Mouse (Mus musculus) limb, embryonic 15.5 days (tissue): Measurements from ENCODE around the gene Ccdc17. TPM values are rescaled to one million over a fixed set of nuclear protein-coding genes. Genes with fewer than 3 reads are reported as not detected.
A peak's percentile ranks its signal among the peaks of the same experiment; 100 is the strongest.

Experiments
- ATAC-seq: fragments of 200-750 bp; cut with Nextera tagmentation; 2 replicates; pipeline ENCODE4 v1.8.0; 2017; ENCODE audit warnings: low read depth, moderate TSS enrichment; ENCODE audit not compliant: insufficient number of reproducible peaks, low FRiP score, low TSS enrichment
- H3K27ac ChIP-seq: fragments of 300-500 bp; sonication (generic); 2 replicates; pipeline ENCODE4 v1.5.1; 2015; ENCODE audit warnings: moderate library complexity, mild to moderate bottlenecking, inconsistent platforms
- H3K27me3 ChIP-seq: fragments of 300-500 bp; sonication (generic); 2 replicates; pipeline ENCODE4 v1.6.1; 2015; ENCODE audit warnings: inconsistent platforms
- H3K36me3 ChIP-seq: fragments of 300-500 bp; sonication (generic); 2 replicates; pipeline ENCODE4 v1.6.1; 2015; ENCODE audit warnings: inconsistent platforms
- H3K4me1 ChIP-seq: fragments of 300-500 bp; sonication (generic); 2 replicates; pipeline ENCODE4 v1.6.1; 2015; ENCODE audit warnings: inconsistent platforms
- H3K4me2 ChIP-seq: fragments of 300-500 bp; sonication (generic); 2 replicates; pipeline ENCODE4 v1.6.1; 2015; ENCODE audit warnings: mild to moderate bottlenecking, inconsistent platforms
- H3K4me3 ChIP-seq: fragments of 300-500 bp; sonication (generic); 2 replicates; pipeline ENCODE4 v1.5.1; 2015; ENCODE audit warnings: mild to moderate bottlenecking, inconsistent platforms
- H3K9ac ChIP-seq: fragments of 300-500 bp; sonication (generic); 2 replicates; pipeline ENCODE4 v1.6.1; 2015; ENCODE audit warnings: inconsistent platforms
- H3K9me3 ChIP-seq: fragments of 300-500 bp; sonication (generic); 2 replicates; pipeline ENCODE4 v1.6.1; 2016; ENCODE audit warnings: inconsistent platforms
- WGBS: fragments of 180-500 bp; shearing (Covaris S2); methylation state at CpG from one replicate; pipeline ENCODE4 v1.1.7; 2015; 5-methylcytosine and 5-hydroxymethylcytosine counted together
- polyA plus RNA-seq: library from polyadenylated mRNA; unstranded; fragments of >200 nt; fragmentation: Nextera tagmentation; extraction: Ambion mirVana; gene quantifications from 2 replicates; pipeline ENCODE4 v1.2.1, GENCODE M21; 2015

Ccdc17 gene
- polyA plus RNA-seq, 1 experiment from 2014 or later = 3.6 TPM

DNA sequence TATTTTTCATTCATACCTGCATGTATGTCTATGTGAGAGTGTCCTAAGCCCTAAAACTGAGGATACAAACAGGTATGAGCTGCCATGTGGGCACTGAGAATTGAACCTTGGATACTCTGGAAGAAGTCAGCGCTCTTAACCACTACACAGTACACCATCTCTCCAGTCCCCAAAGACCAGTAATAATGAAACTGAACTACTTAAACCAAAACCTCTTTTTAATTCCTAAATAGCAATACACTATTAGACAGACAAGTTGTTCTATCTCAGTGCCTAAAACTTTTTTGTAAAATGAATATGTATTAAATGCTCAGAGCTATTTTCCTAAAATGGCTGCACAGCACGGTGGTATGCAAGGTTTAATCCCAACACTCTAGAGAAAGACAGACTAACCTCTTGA lies 18.8 kb downstream of the Ccdc17 start:
- no peaks in the 10 kb centered on the region for H3K4me1 ChIP-seq
- 98% methylated on average over 2 of the region's 2 CpGs for WGBS
- peaks cover 57% of the 10 kb centered on the region for H3K36me3 ChIP-seq
- H3K9ac ChIP-seq = no peak overlapping the region
- H3K4me2 ChIP-seq = no peak overlapping the region
- no peak overlapping the region for H3K4me3 ChIP-seq
- no peaks in the 10 kb centered on the region for H3K27me3 ChIP-seq
- no peak overlapping the region for H3K27ac ChIP-seq
- ATAC-seq = no peak
- H3K9me3 ChIP-seq = no peaks in the 10 kb centered on the region

DNA sequence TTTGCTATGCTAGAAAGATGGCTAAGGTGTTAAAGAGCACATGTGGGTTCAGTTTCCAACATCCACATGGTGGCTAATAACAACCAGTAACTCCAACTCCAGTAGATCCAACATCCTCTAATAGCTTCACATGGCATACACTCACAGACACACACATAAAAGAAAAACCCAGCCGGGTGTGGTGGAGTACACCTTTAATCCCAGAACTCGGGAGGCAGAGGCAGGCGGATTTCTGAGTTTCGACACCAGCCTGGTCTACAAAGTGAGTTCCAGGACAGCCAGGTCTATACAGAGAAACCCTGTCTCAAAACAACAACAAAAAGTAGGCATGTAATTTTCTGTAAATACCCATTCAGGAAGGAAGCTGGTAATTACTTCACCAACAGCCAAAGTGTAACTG lies 28.4 kb downstream of the Ccdc17 start:
- 89% methylated on average over 4 of the region's 4 CpGs for WGBS
- Histone ChIP-seq H3K4me1 (peaks cover 15% of the 10 kb centered on the region), H3K27me3 (no peaks in the 10 kb centered on the region), H3K36me3 (peaks cover 17% of the 10 kb centered on the region), H3K4me3 (no peak overlapping the region), H3K4me2 (no peak overlapping the region), H3K9ac (no peak overlapping the region), H3K9me3 (no peaks in the 10 kb centered on the region), H3K27ac (no peak overlapping the region)
- ATAC-seq = no peak

DNA sequence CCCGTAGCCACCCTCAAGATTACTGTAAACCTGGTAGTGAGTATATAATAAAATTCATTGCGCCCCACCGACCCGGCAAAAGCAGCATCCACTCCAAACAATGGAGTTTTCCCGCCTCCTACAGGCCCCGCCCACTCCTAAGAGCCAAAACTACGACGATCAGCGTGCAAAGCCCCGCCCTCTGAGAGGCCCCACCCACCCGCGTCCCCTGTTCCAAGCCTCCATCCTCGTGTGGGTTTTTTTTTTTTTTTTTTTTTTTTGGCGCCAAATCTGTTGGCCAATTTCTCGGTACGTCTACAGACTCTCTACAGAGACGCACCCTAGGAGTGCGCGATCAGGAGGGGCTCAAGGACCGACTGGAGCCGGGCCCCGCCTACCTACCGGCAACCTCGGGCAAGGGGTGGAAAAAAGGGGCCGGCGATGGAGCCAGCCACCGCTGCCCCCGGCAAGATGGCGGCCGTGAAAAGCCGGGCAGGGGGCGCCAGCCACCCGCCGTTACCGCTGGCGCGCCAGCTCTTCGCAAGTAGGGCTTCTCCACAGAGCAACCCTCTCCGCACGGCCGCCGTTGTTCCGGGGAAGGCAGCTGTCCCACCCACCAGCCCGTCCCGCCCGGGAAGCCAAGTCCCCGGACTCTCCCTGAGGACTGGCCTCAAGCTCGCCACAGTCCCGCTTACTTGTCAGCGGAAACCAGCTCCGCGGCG lies 30.4 kb downstream of the Ccdc17 start:
- Histone ChIP-seq H3K4me1 (peaks cover 15% of the 10 kb centered on the region), H3K4me2 (peak overlapping the region; percentile 67), H3K4me3 (peak overlapping the region; percentile 99), H3K27me3 (no peaks in the 10 kb centered on the region), H3K36me3 (peaks cover 6% of the 10 kb centered on the region; the same call in 1 of the 2 replicates), H3K27ac (peak overlapping the region; percentile 95), H3K9me3 (no peaks in the 10 kb centered on the region), H3K9ac (peak overlapping the region; percentile 90)
- under 1% methylated on average over 50 of the region's 53 CpGs for WGBS
- peak; percentile 80 for ATAC-seq

DNA sequence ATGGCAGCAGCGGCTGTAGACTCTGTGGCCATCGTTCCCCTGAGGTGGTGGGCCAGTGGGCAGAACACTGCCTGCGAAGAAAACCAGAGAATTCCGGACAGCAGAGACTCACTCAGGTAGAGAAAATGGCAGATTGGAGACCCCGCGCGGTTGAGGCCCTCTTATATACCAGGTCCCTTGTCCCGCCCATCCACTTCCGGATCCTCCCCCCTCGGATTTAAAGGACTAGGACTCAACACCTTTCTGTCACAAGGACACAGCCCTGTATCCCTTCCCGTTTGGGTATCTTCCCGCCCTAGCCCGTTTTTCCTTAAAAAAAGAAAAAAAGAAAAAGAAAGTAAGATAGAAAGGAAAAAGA lies 30.9 kb downstream of the Ccdc17 start:
- ATAC-seq = peak; percentile 84
- Histone ChIP-seq H3K27ac (peak overlapping the region; percentile 95), H3K36me3 (peaks cover 9% of the 10 kb centered on the region), H3K9ac (peak overlapping the region; percentile 90), H3K4me3 (peak overlapping the region; percentile 99), H3K4me2 (peak overlapping the region; percentile 67), H3K4me1 (peaks cover 15% of the 10 kb centered on the region), H3K9me3 (no peaks in the 10 kb centered on the region), H3K27me3 (no peaks in the 10 kb centered on the region)
- WGBS = under 1% methylated on average over 13 of the region's 13 CpGs

DNA sequence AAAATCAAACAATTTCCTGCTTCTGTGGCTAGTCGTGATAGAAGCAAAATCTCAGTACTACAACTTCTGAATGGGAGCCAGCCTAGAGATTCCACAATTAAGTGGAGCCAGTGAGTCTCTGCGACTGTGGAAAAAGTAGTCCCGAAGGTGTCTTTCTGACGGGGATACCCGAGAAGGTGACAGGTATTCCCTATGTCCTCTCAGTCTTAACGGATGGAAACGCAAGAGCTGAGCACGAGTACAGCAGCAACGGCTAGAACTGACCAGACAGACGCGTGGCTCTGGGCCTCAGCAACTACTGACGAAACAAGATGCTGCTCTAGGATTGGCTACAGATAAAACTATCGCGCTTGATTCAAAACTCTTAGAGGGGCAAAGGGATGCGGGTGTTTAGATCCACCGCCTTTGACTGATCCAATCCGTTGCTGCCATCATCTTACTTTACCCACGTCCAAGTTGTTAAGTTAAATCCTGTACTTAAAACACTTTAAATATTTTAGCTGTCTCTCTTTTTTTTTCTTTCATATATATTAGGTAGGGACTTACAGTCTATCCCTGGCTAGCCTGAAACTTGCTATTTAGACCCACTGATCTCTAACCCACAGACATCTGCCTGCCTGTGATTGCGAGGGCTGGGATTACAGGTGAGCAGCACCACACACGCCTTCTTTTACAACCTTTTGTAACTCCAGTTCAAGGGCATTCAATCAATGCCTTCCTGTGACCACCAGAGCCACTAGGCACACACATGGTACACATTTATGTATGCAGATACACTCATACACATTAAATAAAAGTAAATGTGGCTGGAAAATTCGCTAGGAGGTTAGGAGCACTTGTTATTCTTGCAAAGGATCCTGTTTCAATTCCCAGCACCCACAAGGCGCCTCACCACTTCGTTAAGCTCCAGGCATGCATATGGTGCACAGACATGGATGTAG lies 31.5 kb downstream of the Ccdc17 start, which contains the start of gene Nasp:
Gene Nasp (minus strand): TSS at position 220 of the 941 bp plus-strand sequence.
- peak; percentile 83 for ATAC-seq
- peaks cover 15% of the 10 kb centered on the region for H3K4me1 ChIP-seq
- 5% methylated on average over 23 of the region's 23 CpGs for WGBS
- peak within 1 kb of the TSS; percentile 99 for H3K4me3 ChIP-seq
- H3K4me2 ChIP-seq = peak within 1 kb of the TSS; percentile 67
- peak within 1 kb of the TSS; percentile 90 for H3K9ac ChIP-seq
- H3K36me3 ChIP-seq = peaks cover 9% of the 10 kb centered on the region
- peak within 1 kb of the TSS; percentile 95 for H3K27ac ChIP-seq
- no peaks in the 10 kb centered on the region for H3K27me3 ChIP-seq
- H3K9me3 ChIP-seq = no peaks in the 10 kb centered on the region

DNA sequence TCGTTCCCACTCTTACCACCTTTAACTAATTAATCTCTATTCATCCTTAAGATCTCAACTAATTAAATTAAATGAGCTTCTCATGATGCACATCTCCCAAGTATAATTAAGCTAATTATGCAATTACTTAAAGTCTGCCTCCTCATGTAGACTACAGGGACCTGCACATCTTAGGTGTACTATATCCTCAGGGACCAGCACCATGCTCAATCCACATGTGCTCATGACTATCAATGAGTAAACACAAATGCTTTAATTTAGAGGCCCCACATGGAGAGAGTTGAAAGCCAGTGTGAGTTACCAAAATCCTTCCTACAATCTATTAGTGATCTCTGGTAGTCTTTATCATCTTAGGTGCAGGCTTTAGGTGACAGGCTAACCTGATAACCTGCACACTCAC lies 38.7 kb downstream of the Ccdc17 start:
- no peaks in the 10 kb centered on the region for H3K27me3 ChIP-seq

DNA sequence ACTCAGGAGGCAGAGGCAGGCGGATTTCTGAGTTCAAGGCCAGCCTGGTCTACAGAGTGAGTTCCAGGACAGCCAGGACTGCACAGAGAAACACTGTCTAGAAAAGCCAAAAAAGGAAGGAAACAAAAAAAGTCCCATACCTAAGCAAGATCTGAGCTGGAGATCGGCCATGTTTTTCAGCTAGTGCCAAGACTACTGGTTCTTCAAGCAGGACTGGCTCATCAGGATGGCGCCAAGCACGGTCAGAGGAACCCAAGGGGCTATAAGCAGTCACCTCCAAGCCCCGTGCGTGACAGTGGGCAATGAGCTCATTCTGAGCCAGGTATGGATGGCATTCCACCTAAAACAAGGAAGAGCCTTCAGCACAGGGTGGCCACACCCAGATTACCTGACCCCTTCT lies 42.4 kb downstream of the Ccdc17 start:
- Histone ChIP-seq H3K9me3 (no peaks in the 10 kb centered on the region), H3K9ac (no peak overlapping the region), H3K27me3 (no peaks in the 10 kb centered on the region), H3K36me3 (peaks cover 89% of the 10 kb centered on the region), H3K4me3 (no peak overlapping the region), H3K27ac (no peak overlapping the region), H3K4me1 (no peaks in the 10 kb centered on the region), H3K4me2 (no peak overlapping the region)
- 89% methylated on average over 6 of the region's 6 CpGs for WGBS
- ATAC-seq = no peak

More for the DNA sequence above, 38.7 kb downstream of the Ccdc17 start:
- H3K9ac ChIP-seq = no peak overlapping the region
- WGBS = 88% methylated on average over 1 of the region's 1 CpGs
- H3K4me1 ChIP-seq = no peaks in the 10 kb centered on the region
- no peak overlapping the region for H3K4me2 ChIP-seq
- H3K27ac ChIP-seq = no peak overlapping the region
- no peaks in the 10 kb centered on the region for H3K9me3 ChIP-seq
- ATAC-seq = no peak
- no peak overlapping the region for H3K4me3 ChIP-seq
- H3K36me3 ChIP-seq = peaks cover 70% of the 10 kb centered on the region

DNA sequence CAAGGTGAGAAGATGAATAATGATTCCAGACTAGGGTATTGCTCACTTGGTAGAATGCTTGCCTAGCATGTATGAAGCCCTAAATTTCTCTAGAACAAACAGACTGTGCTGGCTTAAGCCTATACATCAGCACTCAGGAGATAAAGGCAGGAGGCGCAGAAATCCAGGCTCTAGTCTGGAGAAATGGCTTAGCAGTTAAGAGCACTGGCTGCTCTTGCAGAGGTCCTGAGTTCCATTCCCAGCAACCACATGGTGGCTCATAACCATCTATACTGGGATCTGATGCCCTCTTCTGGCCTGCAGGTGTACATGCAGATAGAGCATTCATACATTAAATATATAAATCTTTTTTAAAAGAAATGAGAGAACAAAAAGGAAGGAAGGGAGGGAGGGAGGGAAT lies 45.6 kb downstream of the Ccdc17 start:
- WGBS = 97% methylated on average over 1 of the region's 1 CpGs
- Histone ChIP-seq H3K27me3 (no peaks in the 10 kb centered on the region), H3K4me3 (no peak overlapping the region), H3K36me3 (peaks cover 82% of the 10 kb centered on the region), H3K9me3 (no peaks in the 10 kb centered on the region), H3K4me1 (0 out of 2 replicates have a peak, but pooled peaks cover 5% of the 10 kb centered on the region), H3K27ac (no peak overlapping the region), H3K4me2 (no peak overlapping the region), H3K9ac (no peak overlapping the region)
- ATAC-seq = no peak

DNA sequence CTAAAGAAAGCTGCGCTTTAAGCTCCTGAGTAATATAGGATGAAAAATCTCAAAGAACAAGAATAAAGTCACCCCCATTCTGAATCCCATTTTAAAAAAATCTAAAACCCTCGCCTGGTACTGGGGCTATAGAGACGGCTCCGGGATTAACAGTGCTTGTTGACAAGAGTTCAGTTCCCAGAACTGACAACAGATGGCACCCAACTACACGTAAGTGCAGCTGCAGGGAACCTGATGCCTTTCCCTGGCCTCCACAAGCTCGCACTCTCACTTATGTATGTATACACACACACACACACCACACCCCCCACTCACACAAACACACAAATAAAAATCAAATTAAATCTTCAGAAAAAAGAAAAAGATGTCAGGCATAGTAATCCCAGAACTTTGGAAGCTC lies 47.9 kb downstream of the Ccdc17 start:
- Histone ChIP-seq H3K9me3 (no peaks in the 10 kb centered on the region), H3K27me3 (no peaks in the 10 kb centered on the region), H3K27ac (no peak overlapping the region), H3K4me2 (no peak overlapping the region), H3K4me1 (peaks cover 13% of the 10 kb centered on the region; the same call in 1 of the 2 replicates), H3K36me3 (peaks cover 76% of the 10 kb centered on the region), H3K4me3 (no peak overlapping the region), H3K9ac (no peak overlapping the region)
- WGBS = 52% methylated on average over 6 of the region's 6 CpGs
- ATAC-seq = no peak

DNA sequence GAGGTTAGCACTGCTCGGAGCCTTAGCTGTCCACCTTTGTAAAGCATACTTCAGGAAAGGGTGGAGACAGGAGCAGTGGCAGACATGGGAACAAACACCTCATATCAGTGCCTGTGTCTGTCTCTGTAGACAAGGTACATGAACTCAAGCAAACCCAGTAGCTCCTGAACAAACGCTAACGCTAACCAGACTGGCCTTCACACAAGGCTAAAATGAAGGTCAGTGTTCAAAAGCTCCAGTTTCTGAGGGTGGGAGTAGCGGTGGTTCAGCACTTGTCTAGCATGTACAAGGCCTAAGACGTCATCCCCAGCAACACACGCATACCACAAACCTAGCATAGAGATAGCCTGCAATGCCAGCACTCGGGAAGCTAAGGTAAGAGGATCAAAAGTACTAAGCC lies 49.2 kb downstream of the Ccdc17 start:
- Histone ChIP-seq H3K36me3 (peaks cover 70% of the 10 kb centered on the region), H3K4me1 (peaks cover 24% of the 10 kb centered on the region)
- 88% methylated on average over 7 of the region's 7 CpGs for WGBS

DNA sequence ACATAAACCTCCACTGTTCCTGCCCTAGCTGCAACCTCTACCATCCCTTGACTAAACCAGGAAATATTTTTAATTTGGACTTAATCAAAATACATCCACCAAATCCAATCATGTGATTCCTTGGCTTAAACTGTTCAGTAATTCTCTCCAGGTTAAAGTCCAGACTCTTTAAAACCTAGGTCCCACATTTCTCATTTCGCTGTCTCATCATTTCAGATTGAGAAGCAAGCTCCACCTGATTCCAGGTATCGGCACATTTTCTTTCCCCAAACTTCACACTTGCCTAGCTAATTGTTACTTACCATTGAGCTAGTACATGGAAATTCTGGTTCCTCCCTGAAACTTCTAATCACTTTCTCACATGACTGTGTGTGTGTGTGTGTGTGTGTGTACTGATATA lies 53.0 kb downstream of the Ccdc17 start:
- Histone ChIP-seq H3K9ac (no peak overlapping the region), H3K27me3 (no peaks in the 10 kb centered on the region), H3K9me3 (no peaks in the 10 kb centered on the region), H3K4me3 (peak overlapping the region; percentile 78; the same call in 1 of the 2 replicates), H3K36me3 (peaks cover 38% of the 10 kb centered on the region), H3K27ac (no peak overlapping the region), H3K4me1 (peaks cover 27% of the 10 kb centered on the region), H3K4me2 (0 out of 2 replicates have a peak overlapping the region, but pooled peaks have one; percentile 69)
- ATAC-seq = no peak
- 98% methylated on average over 2 of the region's 2 CpGs for WGBS

More for the DNA sequence above, 49.2 kb downstream of the Ccdc17 start:
- no peak overlapping the region for H3K27ac ChIP-seq
- no peaks in the 10 kb centered on the region for H3K27me3 ChIP-seq
- H3K9me3 ChIP-seq = no peaks in the 10 kb centered on the region
- no peak for ATAC-seq
- no peak overlapping the region for H3K4me3 ChIP-seq
- H3K9ac ChIP-seq = no peak overlapping the region
- no peak overlapping the region for H3K4me2 ChIP-seq
